Mouse (Mus musculus): ENCODE data around the gene Ppp2r5a. TPM values are rescaled to one million over a fixed set of nuclear protein-coding genes. Genes with fewer than 3 reads are reported as not detected.

The Ppp2r5a gene
- polyA plus RNA-seq, 1 experiment from 2014 or later = 24.8 TPM

- H3K4me3 ChIP-seq (ENCODE audit: low read depth, low read length) = no peak overlapping the region
- no peaks in the 10 kb centered on the region for H3K9me3 ChIP-seq (replicated peaks; ENCODE audit: control insufficient read depth, low read length)
- H3K36me3 ChIP-seq (replicated peaks; ENCODE audit: control insufficient read depth, insufficient read depth, low read depth, low read length) = no peaks in the 10 kb centered on the region
- H3K4me1 ChIP-seq (ENCODE audit: control insufficient read depth, insufficient read depth, low read length) = no peaks in the 10 kb centered on the region
- H3K27ac ChIP-seq (replicated peaks; ENCODE audit: low read depth, low read length) = no peak overlapping the region
- 96% methylated on average over 10 of the region's 10 CpGs for WGBS
- H3K27me3 ChIP-seq (ENCODE audit: control insufficient read depth, insufficient read depth, low read length) = no peaks in the 10 kb centered on the region
- no peak for ATAC-seq (replicated peaks; ENCODE audit: insufficient number of reproducible peaks, low FRiP score, low TSS enrichment, low read depth)
- H3K9ac ChIP-seq (replicated peaks; ENCODE audit: low read length) = no peak overlapping the region
- DNase-seq (ENCODE audit: low spot score) = no peak
- no peak overlapping the region for H3K4me2 ChIP-seq (ENCODE audit: low read depth, low read length)
Observed at GRCm38 (mm10) chr1:191384786-191385430, 18.2 kb downstream of the Ppp2r5a start.

- WGBS = 90% methylated on average over 11 of the region's 11 CpGs
- no peak for ATAC-seq (replicated peaks; ENCODE audit: insufficient number of reproducible peaks, low FRiP score, low TSS enrichment, low read depth)
Observed at GRCm38 (mm10) chr1:191381955-191382736, 20.9 kb downstream of the Ppp2r5a start.

GRCm38 (mm10) chr1:191380843-191381242, 22.2 kb downstream of the Ppp2r5a start:
- no peak for ATAC-seq (replicated peaks; ENCODE audit: insufficient number of reproducible peaks, low FRiP score, low TSS enrichment, low read depth)
- Histone ChIP-seq H3K4me1 (ENCODE audit: control insufficient read depth, insufficient read depth, low read length) (no peaks in the 10 kb centered on the region), H3K36me3 (replicated peaks; ENCODE audit: control insufficient read depth, insufficient read depth, low read depth, low read length) (no peaks in the 10 kb centered on the region), H3K27ac (replicated peaks; ENCODE audit: low read depth, low read length) (no peak overlapping the region), H3K27me3 (ENCODE audit: control insufficient read depth, insufficient read depth, low read length) (no peaks in the 10 kb centered on the region), H3K4me2 (ENCODE audit: low read depth, low read length) (no peak overlapping the region), H3K9me3 (replicated peaks; ENCODE audit: control insufficient read depth, low read length) (no peaks in the 10 kb centered on the region), H3K4me3 (ENCODE audit: low read depth, low read length) (no peak overlapping the region), H3K9ac (replicated peaks; ENCODE audit: low read length) (no peak overlapping the region)
- no peak for DNase-seq (ENCODE audit: low spot score)
- 84% methylated on average over 3 of the region's 3 CpGs for WGBS

More at GRCm38 (mm10) chr1:191381955-191382736, 20.9 kb downstream of the Ppp2r5a start:
- Histone ChIP-seq H3K4me3 (ENCODE audit: low read depth, low read length) (no peak overlapping the region), H3K4me2 (ENCODE audit: low read depth, low read length) (no peak overlapping the region), H3K27me3 (ENCODE audit: control insufficient read depth, insufficient read depth, low read length) (no peaks in the 10 kb centered on the region), H3K9ac (replicated peaks; ENCODE audit: low read length) (no peak overlapping the region), H3K9me3 (replicated peaks; ENCODE audit: control insufficient read depth, low read length) (no peaks in the 10 kb centered on the region), H3K36me3 (replicated peaks; ENCODE audit: control insufficient read depth, insufficient read depth, low read depth, low read length) (no peaks in the 10 kb centered on the region), H3K4me1 (ENCODE audit: control insufficient read depth, insufficient read depth, low read length) (no peaks in the 10 kb centered on the region), H3K27ac (replicated peaks; ENCODE audit: low read depth, low read length) (no peak overlapping the region)
- DNase-seq (ENCODE audit: low spot score) = no peak

- H3K4me1 ChIP-seq (ENCODE audit: control insufficient read depth, insufficient read depth, low read length) = no peaks in the 10 kb centered on the region
- H3K9ac ChIP-seq (replicated peaks; ENCODE audit: low read length) = no peak overlapping the region
- no peaks in the 10 kb centered on the region for H3K9me3 ChIP-seq (replicated peaks; ENCODE audit: control insufficient read depth, low read length)
- H3K4me2 ChIP-seq (ENCODE audit: low read depth, low read length) = no peak overlapping the region
- H3K36me3 ChIP-seq (replicated peaks; ENCODE audit: control insufficient read depth, insufficient read depth, low read depth, low read length) = no peaks in the 10 kb centered on the region
- no peak overlapping the region for H3K4me3 ChIP-seq (ENCODE audit: low read depth, low read length)
- H3K27ac ChIP-seq (replicated peaks; ENCODE audit: low read depth, low read length) = no peak overlapping the region
- ATAC-seq (replicated peaks; ENCODE audit: insufficient number of reproducible peaks, low FRiP score, low TSS enrichment, low read depth) (no peak), DNase-seq (ENCODE audit: low spot score) (no peak)
- 95% methylated on average over 2 of the region's 2 CpGs for WGBS
- H3K27me3 ChIP-seq (ENCODE audit: control insufficient read depth, insufficient read depth, low read length) = no peaks in the 10 kb centered on the region
Observed at GRCm38 (mm10) chr1:191378080-191378479, 25.0 kb downstream of the Ppp2r5a start.

GRCm38 (mm10) chr1:191375644-191375998, 27.5 kb downstream of the Ppp2r5a start:
- no peak for ATAC-seq (replicated peaks; ENCODE audit: insufficient number of reproducible peaks, low FRiP score, low TSS enrichment, low read depth)
- H3K4me3 ChIP-seq (ENCODE audit: low read depth, low read length) = no peak overlapping the region
- H3K9me3 ChIP-seq (replicated peaks; ENCODE audit: control insufficient read depth, low read length) = no peaks in the 10 kb centered on the region
- DNase-seq (ENCODE audit: low spot score) = no peak
- no peak overlapping the region for H3K9ac ChIP-seq (replicated peaks; ENCODE audit: low read length)
- no peak overlapping the region for H3K4me2 ChIP-seq (ENCODE audit: low read depth, low read length)
- no peaks in the 10 kb centered on the region for H3K36me3 ChIP-seq (replicated peaks; ENCODE audit: control insufficient read depth, insufficient read depth, low read depth, low read length)
- 79% methylated on average over 5 of the region's 5 CpGs for WGBS
- no peak overlapping the region for H3K27ac ChIP-seq (replicated peaks; ENCODE audit: low read depth, low read length)
- no peaks in the 10 kb centered on the region for H3K27me3 ChIP-seq (ENCODE audit: control insufficient read depth, insufficient read depth, low read length)
- H3K4me1 ChIP-seq (ENCODE audit: control insufficient read depth, insufficient read depth, low read length) = no peaks in the 10 kb centered on the region

- ATAC-seq (replicated peaks; ENCODE audit: insufficient number of reproducible peaks, low FRiP score, low TSS enrichment, low read depth) (no peak), DNase-seq (ENCODE audit: low spot score) (no peak)
- WGBS = 92% methylated on average over 10 of the region's 10 CpGs
Observed at GRCm38 (mm10) chr1:191374993-191375643, 28.0 kb downstream of the Ppp2r5a start.

GRCm38 (mm10) chr1:191369140-191369539, 33.9 kb downstream of the Ppp2r5a start:
- DNase-seq (ENCODE audit: low spot score) = no peak
- H3K36me3 ChIP-seq (replicated peaks; ENCODE audit: control insufficient read depth, insufficient read depth, low read depth, low read length) = no peaks in the 10 kb centered on the region
- no peaks in the 10 kb centered on the region for H3K9me3 ChIP-seq (replicated peaks; ENCODE audit: control insufficient read depth, low read length)
- no peak for ATAC-seq (replicated peaks; ENCODE audit: insufficient number of reproducible peaks, low FRiP score, low TSS enrichment, low read depth)
- no peak overlapping the region for H3K27ac ChIP-seq (replicated peaks; ENCODE audit: low read depth, low read length)
- H3K27me3 ChIP-seq (ENCODE audit: control insufficient read depth, insufficient read depth, low read length) = no peaks in the 10 kb centered on the region
- no peak overlapping the region for H3K4me3 ChIP-seq (ENCODE audit: low read depth, low read length)
- no peak overlapping the region for H3K9ac ChIP-seq (replicated peaks; ENCODE audit: low read length)
- no peak overlapping the region for H3K4me2 ChIP-seq (ENCODE audit: low read depth, low read length)
- no peaks in the 10 kb centered on the region for H3K4me1 ChIP-seq (ENCODE audit: control insufficient read depth, insufficient read depth, low read length)

More at GRCm38 (mm10) chr1:191374993-191375643, 28.0 kb downstream of the Ppp2r5a start:
- H3K4me1 ChIP-seq (ENCODE audit: control insufficient read depth, insufficient read depth, low read length) = no peaks in the 10 kb centered on the region
- H3K27me3 ChIP-seq (ENCODE audit: control insufficient read depth, insufficient read depth, low read length) = no peaks in the 10 kb centered on the region
- no peaks in the 10 kb centered on the region for H3K9me3 ChIP-seq (replicated peaks; ENCODE audit: control insufficient read depth, low read length)
- no peak overlapping the region for H3K4me3 ChIP-seq (ENCODE audit: low read depth, low read length)
- H3K27ac ChIP-seq (replicated peaks; ENCODE audit: low read depth, low read length) = no peak overlapping the region
- H3K36me3 ChIP-seq (replicated peaks; ENCODE audit: control insufficient read depth, insufficient read depth, low read depth, low read length) = no peaks in the 10 kb centered on the region
- H3K4me2 ChIP-seq (ENCODE audit: low read depth, low read length) = no peak overlapping the region
- H3K9ac ChIP-seq (replicated peaks; ENCODE audit: low read length) = no peak overlapping the region

- Histone ChIP-seq H3K4me2 (ENCODE audit: low read depth, low read length) (no peak overlapping the region), H3K4me3 (ENCODE audit: low read depth, low read length) (no peak overlapping the region), H3K4me1 (ENCODE audit: control insufficient read depth, insufficient read depth, low read length) (no peaks in the 10 kb centered on the region), H3K27ac (replicated peaks; ENCODE audit: low read depth, low read length) (no peak overlapping the region), H3K9ac (replicated peaks; ENCODE audit: low read length) (no peak overlapping the region), H3K36me3 (replicated peaks; ENCODE audit: control insufficient read depth, insufficient read depth, low read depth, low read length) (no peaks in the 10 kb centered on the region), H3K27me3 (ENCODE audit: control insufficient read depth, insufficient read depth, low read length) (no peaks in the 10 kb centered on the region), H3K9me3 (replicated peaks; ENCODE audit: control insufficient read depth, low read length) (no peaks in the 10 kb centered on the region)
- 91% methylated on average over 4 of the region's 4 CpGs for WGBS
- DNase-seq (ENCODE audit: low spot score) (no peak), ATAC-seq (replicated peaks; ENCODE audit: insufficient number of reproducible peaks, low FRiP score, low TSS enrichment, low read depth) (no peak)
Observed at GRCm38 (mm10) chr1:191368193-191368592, 34.9 kb downstream of the Ppp2r5a start.

Measured in embryonic facial prominence, embryonic 11.5 days (tissue).